In the genomic region with DNA sequence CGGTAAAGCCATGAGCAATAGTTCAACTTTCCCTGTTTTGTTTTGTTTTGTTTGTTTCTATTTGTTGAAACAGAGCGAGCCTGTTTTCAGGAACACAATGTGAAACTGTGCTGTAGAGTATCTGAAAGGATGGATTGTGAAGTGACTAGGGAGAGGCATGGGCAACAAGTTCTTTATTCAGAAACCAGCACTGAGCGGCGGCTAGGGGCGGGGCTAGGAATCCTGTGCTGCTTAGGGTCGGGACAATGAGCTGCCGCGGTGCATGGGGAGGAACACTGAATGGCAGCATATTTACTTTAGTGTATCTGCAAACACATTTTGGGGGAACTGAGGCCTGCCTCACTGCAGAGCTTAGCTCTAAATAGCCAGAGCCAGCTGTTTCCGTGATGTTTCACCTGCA, we compare ENCODE assay signal across 10 mouse cellular contexts. TPM values are rescaled to one million over a fixed set of nuclear protein-coding genes. Genes with fewer than 3 reads are reported as not detected.
DNase-seq lines count a peak whose midpoint lies in the region; ATAC-seq and TF ChIP-seq lines count a peak whose summit lies in the region.
"Had no signal": no experiment of that assay in that cellular context is flagged by ENCODE, and none has a peak within 500 bp of the region (broad histone marks: within the 10 kb centered on the region; RNA-seq: fewer than 3 reads in every experiment).

No protein-coding gene starts in this region.

- no peak for DNase-seq in cerebellum, adult 2 months
- DNase-seq in cerebellum, postnatal 4 days (ENCODE audit: low spot score in 2 of 2) = no peak
- DNase-seq in A20 (ENCODE audit: low read depth, low spot score) = peak; percentile 66
- peak; percentile 78 for DNase-seq in forebrain, embryonic 11.5 days (ENCODE audit: low spot score)
- DNase-seq in midbrain, embryonic 10.5 days (ENCODE audit: low spot score) = peak; percentile 62
- no peak for DNase-seq in frontal cortex, postnatal 36 days (ENCODE audit: low spot score in 2 of 2)
- DNase-seq: kidney, adult 18-20 months had no signal

- no peak for TF ChIP-seq POLR2A in cerebellum, adult 2 months (IDR thresholded peaks at IDR 0.05; ENCODE audit: borderline replicate concordance, insufficient read depth, low read length)

- no peak overlapping the region for H3K4me3 ChIP-seq in cerebellum, adult 2 months (replicated peaks; ENCODE audit: insufficient read depth, low read depth, low read length)
- no peak overlapping the region for H3K4me3 ChIP-seq in forebrain, embryonic 11.5 days (ENCODE audit: low read depth, low read length)
- H3K4me3 ChIP-seq in midbrain, embryonic 10.5 days = peak overlapping the region; percentile 23
- H3K4me3 ChIP-seq: myocyte had no signal

- H3K27me3 ChIP-seq in cerebellum, adult 2 months (ENCODE audit: control insufficient read depth, insufficient read depth, low read length) = no peaks in the 10 kb centered on the region; the same call in 1 of the 2 replicates
- H3K27me3 ChIP-seq in forebrain, embryonic 11.5 days (ENCODE audit: control insufficient read depth, insufficient read depth, low read length) = no peaks in the 10 kb centered on the region
- H3K27me3 ChIP-seq in midbrain, embryonic 10.5 days (ENCODE audit: low read depth, poor library complexity, severe bottlenecking) = no peaks in the 10 kb centered on the region

- 12% methylated on average over 9 of the region's 9 CpGs for WGBS in cerebellum, adult 2 months
- 7% methylated on average over 9 of the region's 9 CpGs for WGBS in forebrain, embryonic 11.5 days
- 20% methylated on average over 9 of the region's 9 CpGs for WGBS in midbrain, embryonic 10.5 days

- peak overlapping the region; percentile 59; the same call in 1 of the 2 replicates for H3K27ac ChIP-seq in cerebellum, adult 2 months (ENCODE audit: insufficient read depth, low read length)
- no peak overlapping the region for H3K27ac ChIP-seq in forebrain, embryonic 11.5 days (ENCODE audit: low read depth, low read length)
- H3K27ac ChIP-seq in midbrain, embryonic 10.5 days (replicated peaks) = peak overlapping the region; percentile 77

- H3K4me2 ChIP-seq in forebrain, embryonic 11.5 days (ENCODE audit: low read depth, low read length, severe bottlenecking) = peak overlapping the region; percentile 39; the same call in 1 of the 2 replicates

- H3K4me1 ChIP-seq in cerebellum, adult 2 months (ENCODE audit: control insufficient read depth, insufficient read depth, low read length) = no peaks in the 10 kb centered on the region
- H3K4me1 ChIP-seq in forebrain, embryonic 11.5 days (replicated peaks; ENCODE audit: control insufficient read depth, insufficient read depth, low read length) = no peaks in the 10 kb centered on the region
- peaks cover 38% of the 10 kb centered on the region for H3K4me1 ChIP-seq in midbrain, embryonic 10.5 days

- no peaks in the 10 kb centered on the region for H3K36me3 ChIP-seq in forebrain, embryonic 11.5 days (ENCODE audit: control insufficient read depth, insufficient read depth, low read length)
- H3K36me3 ChIP-seq in midbrain, embryonic 10.5 days = no peaks in the 10 kb centered on the region

- no peak for TF ChIP-seq CTCF in cerebellum, adult 2 months (IDR thresholded peaks at IDR 0.05; ENCODE audit: borderline replicate concordance, insufficient read depth, low read depth, low read length)

- H3K9ac ChIP-seq in forebrain, embryonic 11.5 days (ENCODE audit: low read length) = peak overlapping the region; percentile 6; the same call in 1 of the 2 replicates

- H3K9me3 ChIP-seq in forebrain, embryonic 11.5 days (ENCODE audit: control insufficient read depth, low read length) = no peaks in the 10 kb centered on the region
- no peaks in the 10 kb centered on the region for H3K9me3 ChIP-seq in midbrain, embryonic 10.5 days (replicated peaks)

- ATAC-seq in forebrain, embryonic 11.5 days (replicated peaks; ENCODE audit: low FRiP score) = peak; percentile 90
- ATAC-seq in megakaryocyte, adult 5-6 weeks (ENCODE audit: poor library complexity, severe bottlenecking) = no peak
- no peak for ATAC-seq in inflammation-experienced regulatory T-cells, adult 6 months

RNA-seq across cellular contexts. Expression of gene Pex5l, which starts 53.0 kb away (rescaled TPM):
- 92.5 and 121 TPM in 2 replicates for polyA plus RNA-seq in cerebellum, adult 2 months (2012; rRNA removed)
- 1.7 and 2.4 TPM in 2 replicates for polyA plus RNA-seq in forebrain, embryonic 11.5 days (2014; fragmentation: Nextera tagmentation; extraction: Ambion mirVana)
- 0.77 and 1.4 TPM in 2 replicates for polyA plus RNA-seq in midbrain, embryonic 10.5 days (2016; fragmentation: Nextera tagmentation; extraction: Ambion mirVana)
- total RNA-seq in megakaryocyte, adult 5-6 weeks (2015) = not detected in 2 replicates
- total RNA-seq in megakaryocyte, adult 5-6 weeks (2017) = not detected in 2 replicates
- not detected for polyA plus RNA-seq in inflammation-experienced regulatory T-cells, adult 6 months (2017; shearing (Covaris generic))

Comparison
In these comparisons a context has a peak if more than half of its experiments do, and no peak if none do; other contexts are left out.
1. DNase-seq: peak in A20 (single experiment), forebrain, embryonic 11.5 days (single experiment) and midbrain, embryonic 10.5 days (single experiment); none in cerebellum, adult 2 months (0 of 2), cerebellum, postnatal 4 days (0 of 2) and frontal cortex, postnatal 36 days (0 of 2).
2. RNA of gene Pex5l, which starts 53.0 kb away (polyA plus RNA-seq): 92.5 to 121 TPM in cerebellum, adult 2 months; 1.7 to 2.4 TPM in forebrain, embryonic 11.5 days, 0.77 to 1.4 TPM in midbrain, embryonic 10.5 days and not detected in inflammation-experienced regulatory T-cells, adult 6 months; every median in the first group is over 10 times any median in the second.